Mouse (Mus musculus): ENCODE measurements around the gene Tspan33.

Tspan33 gene

DNA sequence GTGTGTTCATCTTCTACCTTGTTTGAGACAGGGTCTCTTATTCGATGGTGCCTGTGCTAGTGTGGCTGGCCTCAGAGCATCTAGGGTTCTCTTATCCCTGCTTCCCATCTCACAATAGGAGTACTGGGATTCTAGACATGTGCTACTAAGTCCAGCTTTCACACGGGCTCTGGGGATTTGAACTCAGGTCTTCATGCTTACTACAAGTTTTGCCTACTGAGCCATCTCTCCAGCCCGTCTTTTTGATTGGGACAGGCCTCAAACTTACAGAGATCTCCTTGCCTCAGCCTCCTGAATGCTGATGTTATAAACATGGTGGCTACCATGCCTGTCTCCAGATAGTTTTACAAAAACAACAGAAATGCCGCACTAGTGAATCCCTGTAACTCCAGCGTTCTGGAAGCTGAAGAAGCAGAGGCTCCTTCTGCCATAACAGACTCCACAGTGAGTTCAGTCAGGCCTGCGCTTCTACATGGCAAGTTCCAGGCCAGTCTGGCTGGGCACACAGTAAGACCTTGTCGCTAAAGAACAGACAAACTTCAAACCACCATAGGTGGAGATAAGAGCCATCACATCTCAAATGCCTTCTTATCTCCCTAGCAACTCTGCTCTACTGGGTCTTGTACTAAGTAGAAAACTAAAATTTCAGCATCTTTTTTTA is 5.2 kb downstream of the Tspan33 start:
- no peak for DNase-seq

- no peak for DNase-seq
These were observed 7.0 kb downstream of the Tspan33 start for GRCm38 (mm10) chr6:29701051-29701450.

DNA sequence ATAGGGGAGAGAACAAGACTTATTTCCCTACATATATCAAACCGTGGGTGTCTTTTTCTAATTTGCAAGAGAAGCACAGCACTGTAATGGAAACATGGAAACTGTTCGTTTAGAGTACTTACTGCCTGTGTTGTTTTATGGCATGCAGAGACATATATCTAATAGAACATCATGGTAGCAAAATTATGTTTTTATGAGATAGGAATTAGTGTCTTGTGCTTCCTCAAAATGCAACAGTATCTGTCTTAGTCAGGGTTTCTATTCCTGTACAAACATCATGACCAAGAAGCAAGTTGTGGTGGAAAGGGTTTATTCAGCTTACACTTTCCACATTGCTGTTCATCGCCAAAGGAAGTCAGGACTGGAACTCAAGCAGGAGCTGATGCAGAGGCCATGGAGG is 8.1 kb downstream of the Tspan33 start:
- no peak for DNase-seq

DNA sequence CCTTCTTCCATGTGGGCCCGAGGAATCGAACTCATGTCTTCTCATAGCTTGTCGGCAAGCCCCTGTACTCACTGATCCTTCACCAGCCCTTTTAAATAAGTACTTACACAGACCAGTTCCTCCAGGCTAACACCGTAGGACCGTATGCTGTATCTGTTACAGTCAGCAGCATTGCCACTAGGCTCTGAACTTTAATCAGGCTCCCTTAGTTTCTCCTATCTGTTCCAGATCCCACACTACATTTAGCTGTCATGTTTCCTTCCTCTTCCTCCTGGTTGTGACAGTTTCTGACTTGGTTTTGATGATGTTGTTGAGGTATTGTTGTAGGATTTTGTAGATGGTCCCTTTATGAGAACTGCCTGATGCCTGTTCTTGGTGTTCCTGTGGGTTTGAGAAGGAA is 10.1 kb downstream of the Tspan33 start:
- DNase-seq: no peak

DNA sequence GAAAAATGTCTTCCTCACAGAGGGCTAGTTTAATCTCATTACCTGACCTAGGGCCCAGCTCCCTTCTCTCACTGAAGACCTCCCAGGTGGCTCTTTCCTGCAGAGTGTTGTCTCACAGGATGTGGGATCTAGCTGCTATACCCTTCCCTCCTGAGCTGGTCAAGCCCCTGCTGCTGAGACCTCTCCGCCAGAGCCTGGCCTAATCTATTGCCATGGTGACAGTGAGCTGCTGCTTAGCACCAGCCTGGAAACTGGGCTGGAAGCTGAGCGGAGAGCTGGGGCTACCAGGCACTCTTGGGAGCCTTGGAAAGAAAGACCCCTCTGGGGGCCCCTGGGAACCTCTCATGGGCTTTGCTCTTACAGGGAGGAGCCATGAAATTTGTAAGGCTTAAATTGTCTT is 13.9 kb downstream of the Tspan33 start:
- DNase-seq: no peak

DNA sequence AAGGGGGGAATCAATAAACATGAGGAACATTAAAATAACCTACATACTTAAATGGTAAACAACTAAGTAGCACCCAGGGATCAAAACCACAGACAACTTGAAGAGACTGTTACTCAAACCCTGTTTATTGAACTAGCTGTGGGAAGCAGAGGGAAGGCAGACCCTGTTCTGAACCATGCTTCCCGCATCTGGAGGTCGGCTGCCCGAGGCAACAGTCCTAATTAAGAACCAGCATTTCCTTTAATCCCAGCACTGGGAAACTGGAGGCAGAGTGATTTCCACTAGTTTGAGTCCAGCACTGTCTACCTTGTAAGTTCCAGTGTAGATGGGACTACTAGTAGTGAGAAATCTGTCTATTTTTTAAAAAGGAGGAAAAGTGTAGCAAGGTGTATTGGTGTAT is 17.3 kb downstream of the Tspan33 start:
- no peak for DNase-seq

- DNase-seq: peak; percentile 34
These were observed 18.1 kb downstream of the Tspan33 start for GRCm38 (mm10) chr6:29712011-29712584.

DNA sequence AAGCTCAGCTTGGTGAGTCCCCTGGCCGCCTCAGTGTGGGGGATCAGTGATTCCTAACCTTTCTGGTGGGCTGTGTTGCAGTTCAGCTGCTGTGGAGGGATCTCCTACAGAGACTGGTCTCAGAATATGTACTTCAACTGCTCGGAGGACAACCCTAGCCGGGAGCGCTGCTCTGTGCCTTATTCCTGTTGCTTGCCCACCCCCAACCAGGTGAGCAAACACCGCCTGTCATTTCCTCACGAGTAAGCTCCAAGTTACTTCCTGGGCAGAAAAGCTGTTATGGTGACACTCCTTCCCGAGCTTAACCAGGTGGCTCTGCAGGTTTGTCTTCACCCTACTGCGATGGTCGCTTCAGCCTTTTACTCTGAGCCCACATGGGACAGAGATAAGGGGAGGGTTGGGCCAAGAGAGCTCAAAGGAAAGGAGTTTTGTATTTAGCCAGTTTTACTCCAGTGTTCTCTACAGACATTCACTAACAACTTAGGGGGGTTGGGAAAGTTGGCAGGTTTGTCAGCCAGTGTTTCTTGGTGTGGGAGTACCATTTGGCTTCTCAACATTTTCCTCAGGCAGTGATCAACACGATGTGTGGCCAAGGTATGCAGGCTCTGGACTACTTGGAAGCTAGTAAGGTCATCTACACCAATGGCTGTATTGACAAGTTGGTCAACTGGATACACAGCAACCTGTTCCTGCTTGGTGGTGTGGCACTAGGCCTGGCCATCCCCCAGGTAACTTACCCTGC is 22.8 kb downstream of the Tspan33 start:
- no peak for DNase-seq

GRCm38 (mm10) chr6:29717541-29717940 is 23.5 kb downstream of the Tspan33 start:
- DNase-seq: no peak

DNA sequence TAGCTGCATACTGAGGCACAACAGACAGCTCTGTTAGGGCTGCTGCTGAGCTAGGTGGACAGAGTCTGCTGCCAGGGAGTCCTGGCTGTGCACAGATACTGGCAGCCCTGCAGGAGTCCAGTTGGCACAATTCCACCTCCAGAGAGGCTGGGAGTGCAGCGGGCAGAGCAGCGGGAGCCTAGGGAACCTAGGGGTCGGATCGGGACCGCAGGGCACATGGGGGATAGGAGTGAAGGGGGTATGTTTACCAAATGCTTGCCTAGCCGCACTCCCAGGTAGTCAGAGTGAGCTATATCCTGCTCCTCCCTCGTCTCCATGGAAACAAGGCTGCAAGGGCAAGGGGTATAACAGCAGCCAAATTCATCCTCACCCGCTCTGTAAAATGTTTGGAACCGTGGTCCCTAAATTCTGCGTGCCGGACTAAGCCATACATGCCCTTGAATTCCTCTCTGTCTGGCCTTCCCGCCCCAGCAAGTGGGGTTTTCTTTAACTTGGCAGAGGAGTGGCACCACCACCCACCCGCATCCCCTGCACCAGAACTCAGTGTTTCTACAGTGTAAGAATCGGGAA is 24.0 kb downstream of the Tspan33 start:
- DNase-seq: peak; percentile 59

- peak; percentile 72 for DNase-seq
These were observed 24.9 kb downstream of the Tspan33 start for GRCm38 (mm10) chr6:29718894-29719329.

- no peak for DNase-seq
These were observed 27.9 kb downstream of the Tspan33 start for GRCm38 (mm10) chr6:29721890-29722289.

- DNase-seq: no peak
These were observed 32.7 kb downstream of the Tspan33 start for GRCm38 (mm10) chr6:29726576-29727200.

- DNase-seq: no peak
These were observed 34.0 kb downstream of the Tspan33 start for GRCm38 (mm10) chr6:29728035-29728434.

- DNase-seq: no peak
These were observed 35.5 kb downstream of the Tspan33 start for GRCm38 (mm10) chr6:29729491-29729890.

GRCm38 (mm10) chr6:29735336-29735688 is 41.3 kb downstream of the Tspan33 start, which contains the start of gene Smo:
Gene Smo (plus strand): TSS chr6:29735503.
- peak; percentile 93 for DNase-seq

- DNase-seq: peak; percentile 82
These were observed 41.8 kb downstream of the Tspan33 start for GRCm38 (mm10) chr6:29735689-29736451.

- no peak for DNase-seq
These were observed 42.8 kb downstream of the Tspan33 start for GRCm38 (mm10) chr6:29736610-29737458.

- no peak for DNase-seq
These were observed 57.6 kb downstream of the Tspan33 start for GRCm38 (mm10) chr6:29751466-29752152.

GRCm38 (mm10) chr6:29753336-29753735 is 59.3 kb downstream of the Tspan33 start:
- DNase-seq: no peak

- no peak for DNase-seq
These were observed 62.0 kb downstream of the Tspan33 start for GRCm38 (mm10) chr6:29756001-29756400.

Measured in kidney, postnatal 10 days (tissue).